19 mouse cellular contexts compared by ENCODE assay signal in the genomic region with DNA sequence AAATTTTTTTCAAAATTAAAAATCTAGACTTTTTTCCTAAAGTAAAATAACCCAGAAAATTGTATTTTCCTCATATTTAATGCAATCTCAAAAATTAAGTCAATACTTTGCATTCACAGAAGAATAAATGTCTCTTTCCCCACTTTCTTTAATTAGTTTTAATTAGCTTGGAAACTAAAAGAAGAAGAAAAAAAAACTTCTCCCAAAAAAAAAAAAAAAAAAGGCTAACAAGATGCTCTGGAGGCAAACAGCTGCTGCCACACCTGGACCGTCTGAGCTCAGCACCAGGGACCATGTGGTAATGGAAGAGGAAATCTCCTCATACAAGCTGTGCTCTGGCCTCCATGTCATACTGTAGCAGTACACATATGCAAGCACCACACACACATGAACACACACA. TPM values are rescaled to one million over a fixed set of nuclear protein-coding genes. Genes with fewer than 3 reads are reported as not detected.
DNase-seq lines count a peak whose midpoint lies in the region; ATAC-seq and TF ChIP-seq lines count a peak whose summit lies in the region.
"Had no signal": no experiment of that assay in that cellular context is flagged by ENCODE, and none has a peak within 500 bp of the region (broad histone marks: within the 10 kb centered on the region; RNA-seq: fewer than 3 reads in every experiment).

No protein-coding gene starts in this region.

- peaks cover 4% of the 10 kb centered on the region for H3K36me3 ChIP-seq in ES-E14 (ENCODE audit: control insufficient read depth, insufficient read depth, low read length, poor library complexity, severe bottlenecking)
- H3K36me3 ChIP-seq in liver, postnatal 0 days (replicated peaks; ENCODE audit: insufficient read depth, low read length), result peaks cover 31% of the 10 kb centered on the region
- H3K36me3 ChIP-seq in hindbrain, embryonic 11.5 days (ENCODE audit: control insufficient read depth, insufficient read depth, low read length), result 0 out of 2 replicates have a peak, but pooled peaks cover 2% of the 10 kb centered on the region

- H3K4me1 ChIP-seq in ES-E14 (ENCODE audit: control insufficient read depth in 2 of 2, insufficient read depth in 2 of 2, low read length in 2 of 2, poor library complexity in 1 of 2), result peaks cover 0 to under 1% of the 10 kb centered on the region in 2 experiments; a peak in 2 of 4 replicates
- H3K4me1 ChIP-seq in liver, postnatal 0 days (ENCODE audit: insufficient read depth), result peaks cover 7% of the 10 kb centered on the region
- no peaks in the 10 kb centered on the region for H3K4me1 ChIP-seq in hindbrain, embryonic 11.5 days (replicated peaks; ENCODE audit: control insufficient read depth, insufficient read depth, low read length)
- H3K4me1 ChIP-seq: embryonic facial prominence, embryonic 12.5 days had no signal

- H3K4me2 ChIP-seq in liver, postnatal 0 days (ENCODE audit: low read depth, low read length), result no peak overlapping the region
- H3K4me2 ChIP-seq in hindbrain, embryonic 11.5 days (replicated peaks; ENCODE audit: low read depth, low read length), result no peak overlapping the region
- H3K4me2 ChIP-seq: embryonic facial prominence, embryonic 12.5 days; forebrain, embryonic 13.5 days had no signal

- WGBS in liver, postnatal 0 days (ENCODE audit: insufficient replicate concordance), result 70% methylated on average over 1 of the region's 1 CpGs
- WGBS in hindbrain, embryonic 11.5 days, result 80% methylated on average over 1 of the region's 1 CpGs

- intact Hi-C loops in heart, postnatal 36 days (cut with DNase I), result no loop called here

- no peaks in the 10 kb centered on the region for H3K27me3 ChIP-seq in liver, postnatal 0 days (ENCODE audit: insufficient read depth, low read length)
- no peaks in the 10 kb centered on the region for H3K27me3 ChIP-seq in hindbrain, embryonic 11.5 days (ENCODE audit: control insufficient read depth, insufficient read depth, low read length)
- H3K27me3 ChIP-seq: embryonic facial prominence, embryonic 12.5 days; forebrain, embryonic 13.5 days had no signal

- DNase-seq in heart, adult 11 months, result peak; percentile 30
- no peak for DNase-seq in heart, postnatal 36 days
- no peak for DNase-seq in ES-E14 (ENCODE audit: low read depth, low spot score)
- DNase-seq in liver, postnatal 0 days, result no peak
- DNase-seq in hindbrain, embryonic 11.5 days (ENCODE audit: low spot score), result no peak
- DNase-seq: adrenal gland, adult 2 months; adrenal gland, postnatal 10 days; adrenal gland, postnatal 25 days; cerebellum, adult 11-12 months; cerebellum, adult 2 months; cerebellum, adult 9-10 months; cerebellum, postnatal 10 days; cerebellum, postnatal 25 days; forebrain, postnatal 0 days had no signal

- no peak for TF ChIP-seq CTCF in liver, postnatal 0 days (IDR thresholded peaks at IDR 0.05; ENCODE audit: low read depth)

- H3K9me3 ChIP-seq in ES-E14 (ENCODE audit: control insufficient read depth, insufficient read depth, low read depth, low read length), result no peaks in the 10 kb centered on the region
- no peaks in the 10 kb centered on the region for H3K9me3 ChIP-seq in liver, postnatal 0 days (ENCODE audit: low read length)
- H3K9me3 ChIP-seq in hindbrain, embryonic 11.5 days (ENCODE audit: control insufficient read depth, low read length), result no peaks in the 10 kb centered on the region
- H3K9me3 ChIP-seq: embryonic facial prominence, embryonic 10.5 days; embryonic facial prominence, embryonic 12.5 days; forebrain, embryonic 13.5 days had no signal

- no peak overlapping the region for H3K9ac ChIP-seq in ES-E14 (ENCODE audit: insufficient read depth, low read depth, low read length, poor library complexity, severe bottlenecking)
- no peak overlapping the region for H3K9ac ChIP-seq in liver, postnatal 0 days (replicated peaks)
- no peak overlapping the region for H3K9ac ChIP-seq in hindbrain, embryonic 11.5 days (ENCODE audit: low read depth, low read length)
- H3K9ac ChIP-seq: embryonic facial prominence, embryonic 12.5 days; forebrain, embryonic 13.5 days; forebrain, postnatal 0 days had no signal

- no peak overlapping the region for H3K27ac ChIP-seq in ES-E14 (ENCODE audit: insufficient read depth, low read depth, low read length, poor library complexity, severe bottlenecking)
- no peak overlapping the region for H3K27ac ChIP-seq in liver, postnatal 0 days (ENCODE audit: low read depth)
- H3K27ac ChIP-seq in hindbrain, embryonic 11.5 days (ENCODE audit: low read depth, low read length), result no peak overlapping the region
- H3K27ac ChIP-seq: embryonic facial prominence, embryonic 10.5 days; embryonic facial prominence, embryonic 12.5 days; forebrain, embryonic 13.5 days had no signal

- no peak overlapping the region for H3K4me3 ChIP-seq in ES-E14 (ENCODE audit: insufficient read depth in 1 of 2, low read depth in 1 of 2, low read length in 2 of 2, poor library complexity in 1 of 2, severe bottlenecking in 1 of 2)
- no peak overlapping the region for H3K4me3 ChIP-seq in liver, postnatal 0 days (ENCODE audit: low read depth, low read length)
- H3K4me3 ChIP-seq in hindbrain, embryonic 11.5 days (ENCODE audit: low read depth, low read length), result no peak overlapping the region
- H3K4me3 ChIP-seq: embryonic facial prominence, embryonic 10.5 days; embryonic facial prominence, embryonic 12.5 days; forebrain, embryonic 13.5 days had no signal

- TF ChIP-seq EP300 in liver, postnatal 0 days (IDR thresholded peaks at IDR 0.05; ENCODE audit: low read depth), result no peak

- no peak for ATAC-seq in liver, postnatal 0 days
- no peak for ATAC-seq in hindbrain, embryonic 11.5 days (ENCODE audit: low FRiP score)
- ATAC-seq: forebrain, embryonic 13.5 days; forebrain, postnatal 0 days had no signal

- in situ Hi-C loops in ES-E14 (cut with MboI; ENCODE audit: low sequenced_read_pairs in 2 of 2, unreplicated experiment in 2 of 2), result no loop called here

TF ChIP-seq in ES-E14, 5 proteins besides CTCF, POLR2A, EP300 and RAD21:
- TF ChIP-seq HCFC1 (IDR thresholded peaks at IDR 0.05; ENCODE audit: borderline replicate concordance, insufficient read depth, low read length), result no peak
- TF ChIP-seq ZNF384 (IDR thresholded peaks at IDR 0.05; ENCODE audit: low read depth, low read length), result peak; percentile 57; the same call in 1 of the 2 replicates
- TF ChIP-seq ZC3H11A (IDR thresholded peaks at IDR 0.05; ENCODE audit: borderline replicate concordance, low read depth, low read length), result no peak

RNA-seq across cellular contexts. Expression of a gene that starts 33.1 kb away (rescaled TPM):
- total RNA-seq in heart, postnatal 36 days (2021), result 100 to 1,000 TPM; 113 to 115 TPM
- total RNA-seq in ES-E14 (2012; rRNA removed), result 128 and 140 TPM in 2 replicates
- polyA plus RNA-seq in liver, postnatal 0 days (2015; fragmentation: Nextera tagmentation; extraction: Ambion mirVana), result 39.6 and 43.5 TPM in 2 replicates
- 148 and 157 TPM in 2 replicates for polyA plus RNA-seq in hindbrain, embryonic 11.5 days (2014; fragmentation: Nextera tagmentation; extraction: Ambion mirVana)

RNA-seq across cellular contexts. Expression of a gene that starts 41.6 kb away (rescaled TPM):
- total RNA-seq in heart, postnatal 36 days (2021), result 10 to 100 TPM; 43.1 to 46.4 TPM
- total RNA-seq in ES-E14 (2012; rRNA removed), result 17.8 and 22.0 TPM in 2 replicates
- polyA plus RNA-seq in liver, postnatal 0 days (2015; fragmentation: Nextera tagmentation; extraction: Ambion mirVana), result 9.6 and 11.6 TPM in 2 replicates
- polyA plus RNA-seq in hindbrain, embryonic 11.5 days (2014; fragmentation: Nextera tagmentation; extraction: Ambion mirVana), result 19.6 and 28.6 TPM in 2 replicates

RNA-seq across cellular contexts. Expression of a gene that starts 50.9 kb away (rescaled TPM):
- total RNA-seq in heart, postnatal 36 days (2021), result under 1 TPM; 0.47 to 0.79 TPM
- total RNA-seq in ES-E14 (2012; rRNA removed), result 0.22 TPM in 1 of 2 replicates, not detected in the other
- 14.8 and 16.5 TPM in 2 replicates for polyA plus RNA-seq in liver, postnatal 0 days (2015; fragmentation: Nextera tagmentation; extraction: Ambion mirVana)
- polyA plus RNA-seq in hindbrain, embryonic 11.5 days (2014; fragmentation: Nextera tagmentation; extraction: Ambion mirVana), result 0.11 and 0.18 TPM in 2 replicates
- total RNA-seq: adrenal gland, adult 2 months; adrenal gland, postnatal 25 days; MEL had no signal
- polyA plus RNA-seq: cortical plate, adult 2 months had no signal
